Mouse (Mus musculus) frontal cortex, postnatal 10 days (tissue): ENCODE measurements at regions not wholly inside any gene's neighbourhood (a gene's known extent, or its start where the extent isn't known, plus 50 kb on each side); places are given as distances from the start of the nearest gene placed in this dataset.

ENCODE experiments used
- DNase-seq, 2 experiments: peaks; one replicate each; pipeline ENCODE4 v3.0.0; 2022; ENCODE audit warnings: low spot score in 2 of 2, mixed read lengths in 1 of 2

- peak; percentile 18 to 21 for DNase-seq
Measured at GRCm38 (mm10) chr10:125725681-125726139, 240.3 kb upstream of the Lrig3 start.

DNA sequence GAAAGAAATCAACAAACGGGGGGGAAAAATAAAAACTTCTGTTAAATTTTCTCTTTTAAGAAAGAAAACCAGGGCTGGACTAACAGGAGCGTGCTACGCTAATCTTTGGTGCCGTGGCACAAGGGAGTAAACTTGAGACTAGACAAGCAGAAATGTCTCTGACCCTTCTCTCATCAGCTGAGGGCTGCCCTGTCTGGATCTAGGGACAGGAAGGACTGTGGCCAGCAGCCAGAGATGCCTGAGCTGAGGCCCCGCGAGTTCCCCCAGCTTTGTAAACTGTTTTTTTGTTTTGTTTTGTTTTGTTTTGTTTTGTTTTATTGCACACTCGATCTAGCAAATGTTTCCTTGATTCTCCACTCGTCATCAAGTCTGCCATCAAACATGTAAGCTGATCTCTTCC lies 239.4 kb upstream of the Lrig3 start:
- DNase-seq, result no peak

DNA sequence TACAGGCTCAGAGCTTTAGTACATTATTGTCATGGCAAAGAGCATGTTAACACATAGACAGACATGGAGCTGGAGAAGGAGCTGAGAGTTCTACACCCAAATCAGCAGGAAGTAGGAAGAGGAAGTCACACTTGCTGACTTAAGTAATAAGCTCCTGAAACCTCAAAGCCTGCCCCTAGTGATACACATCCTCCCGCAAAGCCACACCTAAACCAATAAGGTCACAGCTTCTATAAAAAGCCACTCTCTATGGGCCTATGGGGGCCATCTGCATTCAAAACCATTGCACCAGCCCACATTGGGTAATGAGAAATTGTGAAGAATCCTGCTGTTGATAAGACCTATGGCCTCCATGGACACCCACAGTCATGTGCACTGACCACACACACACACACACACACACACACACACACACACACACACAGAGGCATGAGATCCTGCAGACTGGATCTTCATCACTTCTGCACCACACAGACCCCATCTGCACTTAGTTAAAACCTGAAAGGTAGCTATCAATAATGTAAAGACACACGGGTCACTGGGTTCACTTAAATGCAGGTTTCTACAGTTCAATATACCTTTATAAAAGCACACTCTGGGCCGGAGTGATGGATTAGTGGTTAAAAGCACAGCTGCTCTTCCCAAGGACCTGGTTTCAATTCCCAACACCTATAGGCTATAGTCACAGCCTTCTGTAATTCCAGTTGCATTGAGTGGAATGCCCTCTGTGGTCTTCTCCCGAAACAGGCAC lies 230.0 kb upstream of the Lrig3 start:
- DNase-seq, result no peak

DNA sequence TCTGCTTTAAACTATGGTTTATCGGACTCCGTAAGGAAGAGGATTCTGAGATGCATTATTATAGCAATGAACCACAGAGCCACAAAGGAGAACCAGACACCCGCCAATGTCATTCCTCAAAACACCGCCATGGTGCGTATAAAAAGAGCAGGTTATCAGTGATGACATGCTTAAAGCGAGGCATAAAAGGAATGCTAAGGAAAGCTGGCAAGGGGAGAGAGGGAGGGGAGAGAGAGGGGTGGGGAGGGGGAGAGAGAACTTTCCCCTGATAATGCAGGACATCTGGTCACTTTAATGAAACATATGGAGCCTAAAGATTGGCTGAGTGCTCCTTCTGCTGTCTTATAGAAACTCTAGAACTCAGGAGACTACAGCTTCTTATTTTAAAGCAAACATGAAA lies 222.8 kb upstream of the Lrig3 start:
- DNase-seq, result no peak

GRCm38 (mm10) chr10:125749031-125749585 lies 216.9 kb upstream of the Lrig3 start:
- DNase-seq, result no peak

- DNase-seq, result no peak
Measured at GRCm38 (mm10) chr10:125752506-125753218, 213.3 kb upstream of the Lrig3 start.

DNA sequence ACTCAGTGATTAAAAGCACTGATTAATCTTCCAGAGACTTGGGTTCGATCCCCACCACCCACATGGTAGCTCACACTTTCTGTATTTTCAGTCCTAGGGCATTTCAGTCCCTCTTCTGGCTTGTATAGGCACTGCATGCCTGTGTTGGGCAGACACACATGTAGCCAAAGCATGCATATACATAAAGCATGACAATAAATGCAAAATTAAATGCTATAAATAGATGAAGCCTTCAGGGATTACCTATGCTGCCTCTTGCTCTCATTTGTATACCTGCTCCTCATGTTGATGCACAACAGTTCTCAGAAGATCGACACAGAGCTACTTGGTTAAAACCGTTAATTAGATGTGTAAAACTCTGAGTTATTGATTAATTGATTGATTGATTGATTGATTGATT lies 206.8 kb upstream of the Lrig3 start:
- DNase-seq, result no peak

DNA sequence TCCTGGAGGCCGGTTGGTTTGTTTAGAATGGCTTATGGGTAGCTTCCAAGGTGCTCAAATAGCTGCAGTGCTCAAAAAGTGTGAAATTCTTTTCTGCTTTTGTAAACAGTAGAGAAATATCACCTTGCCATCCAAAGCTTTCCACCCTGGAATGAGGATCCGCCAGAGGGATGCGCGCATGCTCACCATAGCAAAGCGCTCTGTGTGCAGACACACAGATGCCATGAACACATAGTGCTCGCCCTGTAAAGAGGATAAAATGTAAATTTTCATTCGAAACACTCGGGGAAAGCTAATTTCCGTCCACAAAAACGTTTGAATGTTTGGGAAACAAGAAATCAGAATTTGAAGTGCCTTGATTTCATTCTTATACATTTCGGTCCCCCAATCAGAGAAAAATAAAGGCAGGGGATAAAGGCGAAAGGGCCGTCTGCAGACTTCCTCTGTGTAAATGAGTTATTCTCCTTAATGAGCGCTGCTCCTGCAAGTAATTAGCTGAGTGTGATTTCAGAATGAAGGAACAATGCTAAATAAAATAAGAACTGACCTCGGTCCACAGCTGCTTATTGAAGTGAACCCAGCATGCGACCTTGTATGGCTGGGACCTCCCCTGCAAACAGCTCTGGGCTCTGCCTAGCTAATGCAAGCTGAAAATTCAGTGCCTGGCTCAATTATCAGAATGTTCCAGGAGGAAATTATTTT lies 203.4 kb upstream of the Lrig3 start:
- no peak for DNase-seq

DNA sequence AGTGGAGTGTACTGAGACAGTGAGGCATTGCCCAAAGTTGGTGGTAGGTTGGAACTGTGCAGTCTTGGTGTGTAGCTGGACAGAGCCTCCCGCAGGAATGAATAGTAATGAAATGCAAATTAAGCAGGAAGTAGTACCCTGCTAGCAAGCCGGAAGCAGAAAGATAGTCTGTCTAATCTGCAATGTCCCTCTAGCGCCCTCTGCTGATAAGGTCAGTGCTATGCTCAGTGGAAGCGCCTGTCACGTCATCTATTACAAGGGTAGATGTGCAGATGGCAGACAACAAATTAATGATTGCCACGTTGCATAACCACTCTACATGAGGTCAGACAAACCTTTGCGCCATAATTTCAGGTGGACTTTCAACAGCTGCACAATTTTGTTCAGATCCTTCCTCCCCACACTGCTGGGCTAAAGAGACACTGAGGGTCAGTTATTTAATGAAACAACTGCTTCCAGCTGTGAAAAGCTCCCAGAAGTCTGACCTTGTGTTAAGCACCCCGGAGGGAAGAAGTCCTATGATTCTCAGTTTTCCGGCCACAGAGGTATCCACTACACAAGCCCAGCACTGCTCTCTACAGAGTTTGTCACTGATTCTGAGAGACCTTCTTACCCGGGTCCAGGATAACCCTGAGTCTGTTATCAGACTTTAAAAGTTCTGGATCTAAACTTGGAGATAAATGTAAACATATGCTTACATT lies 201.4 kb upstream of the Lrig3 start:
- peak in 1 of 2 experiments; percentile 15 for DNase-seq

- DNase-seq, result no peak
Measured at GRCm38 (mm10) chr10:125765103-125765820, 200.7 kb upstream of the Lrig3 start.

DNA sequence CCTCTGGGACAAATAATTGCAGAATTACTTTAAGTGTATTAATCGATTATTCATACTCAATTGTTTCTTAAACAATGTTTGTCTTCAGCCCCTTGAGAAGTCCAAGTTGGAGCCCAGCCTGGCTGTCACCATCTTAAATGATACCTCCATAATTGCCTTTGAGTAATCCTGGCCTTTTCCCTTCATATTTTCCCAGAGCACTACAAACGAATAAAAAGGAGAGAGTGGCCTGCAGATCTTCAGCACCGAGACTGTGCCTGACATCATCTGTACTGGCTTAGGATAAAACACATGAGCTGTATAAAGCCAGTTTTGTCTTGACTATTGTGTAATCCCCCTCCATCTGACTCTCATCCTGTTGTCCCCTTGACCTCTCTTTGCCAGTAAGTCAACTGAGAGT lies 197.7 kb upstream of the Lrig3 start:
- no peak for DNase-seq

DNA sequence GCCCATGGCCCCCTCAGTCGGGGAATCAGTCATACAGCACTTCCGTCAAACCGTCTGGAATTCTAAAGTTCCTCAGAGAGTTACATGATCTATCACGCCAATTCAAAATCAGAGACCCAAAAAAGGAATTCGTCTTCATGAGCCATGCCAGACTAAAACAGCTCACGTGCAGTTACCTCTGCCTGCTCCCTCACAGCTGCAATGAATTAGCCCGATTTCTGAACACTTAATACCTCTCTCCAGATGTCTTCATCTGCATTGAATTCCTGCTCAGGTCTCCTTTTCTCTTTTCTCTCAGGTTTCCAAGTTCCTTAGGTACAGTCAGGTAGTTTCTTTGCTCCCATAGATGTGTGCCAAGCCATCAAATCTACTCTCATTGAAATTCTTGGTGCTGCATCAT lies 192.4 kb upstream of the Lrig3 start:
- DNase-seq, result no peak

DNA sequence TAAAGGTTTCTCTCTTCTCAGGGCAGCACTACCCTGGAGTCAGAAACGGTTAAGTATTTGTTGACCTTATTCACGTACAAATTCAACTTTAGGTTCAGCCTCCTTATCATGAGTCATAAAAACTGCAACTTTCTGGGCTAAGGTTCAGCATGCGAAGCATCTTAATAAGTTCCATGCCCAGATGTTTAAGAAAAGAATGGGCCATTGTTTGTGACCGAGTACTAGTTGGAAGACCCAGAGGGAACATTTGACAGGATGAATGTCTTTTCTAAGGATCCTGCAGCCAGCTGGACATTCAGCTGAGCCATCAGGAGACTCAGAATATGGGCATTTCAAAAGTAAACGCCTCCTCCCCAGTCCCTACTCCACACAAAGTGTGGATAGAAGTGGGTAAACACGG lies 183.5 kb upstream of the Lrig3 start:
- DNase-seq, result no peak

GRCm38 (mm10) chr10:125784896-125785295 lies 181.1 kb upstream of the Lrig3 start:
- DNase-seq, result peak in 1 of 2 experiments; percentile 14

- DNase-seq, result no peak
Measured at GRCm38 (mm10) chr10:125785448-125786196, 180.3 kb upstream of the Lrig3 start.

GRCm38 (mm10) chr10:125786197-125786879 lies 179.6 kb upstream of the Lrig3 start:
- no peak for DNase-seq

DNA sequence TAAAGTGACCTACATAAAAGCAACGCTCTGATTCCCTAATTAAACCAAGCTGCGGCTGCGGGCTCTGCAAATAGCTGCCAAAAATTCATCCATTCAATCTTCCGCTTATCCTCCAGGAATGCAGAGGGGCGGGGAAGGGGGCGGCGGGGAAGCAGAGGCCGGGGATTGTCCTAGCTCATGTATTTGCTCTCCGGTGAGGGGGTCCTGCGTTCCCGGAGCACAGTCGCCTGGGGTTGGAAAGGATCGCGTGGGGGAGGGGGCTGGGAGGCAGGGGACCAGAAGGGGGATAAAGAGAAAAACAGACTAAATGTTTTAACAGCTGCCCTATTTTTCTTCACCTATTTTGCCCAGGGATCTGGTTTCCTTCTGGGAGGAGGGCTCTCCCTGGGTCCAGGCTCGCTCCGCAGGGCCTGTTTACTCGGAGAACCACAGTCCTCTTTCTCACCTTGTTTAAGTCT lies 179.1 kb upstream of the Lrig3 start:
- no peak for DNase-seq

GRCm38 (mm10) chr10:125787441-125788060 lies 178.4 kb upstream of the Lrig3 start:
- DNase-seq, result no peak

- no peak for DNase-seq
Measured at GRCm38 (mm10) chr10:125788262-125788661, 177.7 kb upstream of the Lrig3 start.
